Mouse (Mus musculus) gastrocnemius, postnatal 10 days (tissue): ENCODE data around the gene Faim2. TPM values are rescaled to one million over a fixed set of nuclear protein-coding genes. Genes with fewer than 3 reads are reported as not detected.

Experiments
- DNase-seq: peaks from one replicate; pipeline ENCODE4 v3.0.0; 2021; ENCODE audit warnings: mixed read lengths
- total RNA-seq, 2 experiments: library from RNA; stranded (reverse); gene quantifications; 2 replicates each; pipeline ENCODE4 v1.2.3; 2021

Gene Faim2
- total RNA-seq, 2 experiments from 2014 or later: 0.43 to 0.59 TPM

GRCm38 (mm10) chr15:99469067-99469466 lies 58.9 kb downstream of the Faim2 start:
- peak; percentile 86 for DNase-seq

- DNase-seq: no peak
Measured at GRCm38 (mm10) chr15:99463194-99463593, 64.8 kb downstream of the Faim2 start.

GRCm38 (mm10) chr15:99457606-99458401 lies 70.2 kb downstream of the Faim2 start, which contains the start of gene Nckap5l:
TSS of gene Nckap5l (minus strand) at chr15:99457748.
- peak; percentile 93 for DNase-seq

- peak; percentile 65 for DNase-seq
Measured at GRCm38 (mm10) chr15:99456963-99457605, 70.9 kb downstream of the Faim2 start.

- DNase-seq: no peak
Measured at GRCm38 (mm10) chr15:99456338-99456962, 71.5 kb downstream of the Faim2 start.

- DNase-seq: no peak
Measured at GRCm38 (mm10) chr15:99455415-99455814, 72.5 kb downstream of the Faim2 start.

GRCm38 (mm10) chr15:99454585-99455279 lies 73.2 kb downstream of the Faim2 start:
- DNase-seq: no peak

- no peak for DNase-seq
Measured at GRCm38 (mm10) chr15:99453153-99453900, 74.6 kb downstream of the Faim2 start.

GRCm38 (mm10) chr15:99449751-99450280 lies 78.1 kb downstream of the Faim2 start:
- no peak for DNase-seq

- DNase-seq: peak; percentile 66
Measured at GRCm38 (mm10) chr15:99449131-99449750, 78.7 kb downstream of the Faim2 start.

Other genes with a start within 250 kb of the Faim2 start
- gene Prpf40b, start 233.1 kb downstream of the Faim2 start, total RNA-seq: 10 to 100 TPM; 23.3 to 28.8 TPM
- gene Fam186b, start 232.3 kb downstream of the Faim2 start, total RNA-seq: not detected
- gene Fmnl3, start 157.7 kb downstream of the Faim2 start, total RNA-seq: 10 to 100 TPM; 17.6 to 26.2 TPM
- 100 to 1,000 TPM; 189 to 194 TPM for gene Tmbim6, start 135.3 kb downstream of the Faim2 start, total RNA-seq
- gene Nckap5l, start 70.4 kb downstream of the Faim2 start, total RNA-seq: 10 to 100 TPM; 12.3 to 21.0 TPM
- gene Bcdin3d, start 53.4 kb downstream of the Faim2 start, total RNA-seq: 1 to 10 TPM; 5.3 TPM
- gene Aqp2, start 50.9 kb upstream of the Faim2 start, total RNA-seq: not detected
- under 1 TPM in 1 of 2 experiments, not detected in 1; 0.49 TPM for gene Aqp5, start 62.6 kb upstream of the Faim2 start, total RNA-seq
- gene Aqp6, start 73.2 kb upstream of the Faim2 start, total RNA-seq: not detected
- gene Racgap1, start 123.5 kb upstream of the Faim2 start, total RNA-seq: 10 to 100 TPM; 18.3 to 23.9 TPM
- 1 to 10 TPM; 1.1 to 2.1 TPM for gene Asic1, start 142.2 kb upstream of the Faim2 start, total RNA-seq
- 10 to 100 TPM; 15.4 to 15.9 TPM for gene Smarcd1, start 174.0 kb upstream of the Faim2 start, total RNA-seq
- gene Gm17349, start 177.3 kb upstream of the Faim2 start, total RNA-seq: 1 to 10 TPM in 1 of 2 experiments, not detected in 1; 2.4 TPM
- 100 to 1,000 TPM; 358 to 467 TPM for gene Gpd1, start 189.3 kb upstream of the Faim2 start, total RNA-seq
- gene Cox14, start 197.5 kb upstream of the Faim2 start, total RNA-seq: 100 to 1,000 TPM; 162 to 182 TPM
- gene Cers5, start 244.7 kb upstream of the Faim2 start, total RNA-seq: 10 to 100 TPM; 16.0 to 17.5 TPM